Mouse (Mus musculus): ENCODE data around the gene Plekhh2. TPM values are rescaled to one million over a fixed set of nuclear protein-coding genes. Genes with fewer than 3 reads are reported as not detected.

Gene Plekhh2
- 2.2 TPM in 2 replicates for polyA plus RNA-seq (2011; ENCODE audit: insufficient read depth, insufficient read length, low replicate concordance, missing spikeins)

- no peak within 1 kb of the TSS for H3K4me3 ChIP-seq (replicated peaks; ENCODE audit: control insufficient read depth, low read depth, low read length)
- WGBS, result under 1% methylated on average over 78 of the region's 79 CpGs
- no peaks in the 10 kb centered on the region; the same call in 1 of the 2 replicates for H3K4me1 ChIP-seq (ENCODE audit: control insufficient read depth, insufficient read depth, low read length)
- no peak for TF ChIP-seq POLR2A (IDR thresholded peaks at IDR 0.05; ENCODE audit: borderline replicate concordance, control insufficient read depth, low read depth, low read length)
- TF ChIP-seq CTCF (IDR thresholded peaks at IDR 0.05; ENCODE audit: control insufficient read depth, insufficient read depth, low read length), result no peak
- H3K27ac ChIP-seq (ENCODE audit: control insufficient read depth, insufficient read depth, low read depth, low read length, poor library complexity), result peak within 1 kb of the TSS; percentile 21; the same call in 1 of the 2 replicates
These were observed at the start of gene Plekhh2 for GRCm38 (mm10) chr17:84511682-84512515. Gene Plekhh2 (plus strand): TSS chr17:84511895.

GRCm38 (mm10) chr17:84465753-84466608 is 45.7 kb upstream of the Plekhh2 start, which contains the start of gene Thada:
Gene Thada (minus strand): TSS chr17:84466205.
- under 1% methylated on average over 67 of the region's 67 CpGs for WGBS
- TF ChIP-seq CTCF (IDR thresholded peaks at IDR 0.05; ENCODE audit: control insufficient read depth, insufficient read depth, low read length) (no peak), POLR2A (IDR thresholded peaks at IDR 0.05; ENCODE audit: borderline replicate concordance, control insufficient read depth, low read depth, low read length) (peak; percentile 75; the same call in 1 of the 2 replicates)
- Histone ChIP-seq H3K4me1 (ENCODE audit: control insufficient read depth, insufficient read depth, low read length) (no peaks in the 10 kb centered on the region), H3K4me3 (replicated peaks; ENCODE audit: control insufficient read depth, low read depth, low read length) (peak within 1 kb of the TSS; percentile 74), H3K27ac (ENCODE audit: control insufficient read depth, insufficient read depth, low read depth, low read length, poor library complexity) (peak within 1 kb of the TSS; percentile 64)

GRCm38 (mm10) chr17:84474312-84474711 is 37.4 kb upstream of the Plekhh2 start:
- TF ChIP-seq POLR2A (IDR thresholded peaks at IDR 0.05; ENCODE audit: borderline replicate concordance, control insufficient read depth, low read depth, low read length), result no peak
- TF ChIP-seq CTCF (IDR thresholded peaks at IDR 0.05; ENCODE audit: control insufficient read depth, insufficient read depth, low read length), result no peak

GRCm38 (mm10) chr17:84477176-84477575 is 34.5 kb upstream of the Plekhh2 start:
- no peak overlapping the region for H3K4me3 ChIP-seq (replicated peaks; ENCODE audit: control insufficient read depth, low read depth, low read length)
- no peaks in the 10 kb centered on the region for H3K4me1 ChIP-seq (ENCODE audit: control insufficient read depth, insufficient read depth, low read length)
- TF ChIP-seq CTCF (IDR thresholded peaks at IDR 0.05; ENCODE audit: control insufficient read depth, insufficient read depth, low read length) (no peak), POLR2A (IDR thresholded peaks at IDR 0.05; ENCODE audit: borderline replicate concordance, control insufficient read depth, low read depth, low read length) (no peak)
- WGBS, result 46% methylated on average over 5 of the region's 5 CpGs
- no peak overlapping the region for H3K27ac ChIP-seq (ENCODE audit: control insufficient read depth, insufficient read depth, low read depth, low read length, poor library complexity)

More at GRCm38 (mm10) chr17:84474312-84474711, 37.4 kb upstream of the Plekhh2 start:
- Histone ChIP-seq H3K27ac (ENCODE audit: control insufficient read depth, insufficient read depth, low read depth, low read length, poor library complexity) (no peak overlapping the region), H3K4me3 (replicated peaks; ENCODE audit: control insufficient read depth, low read depth, low read length) (no peak overlapping the region), H3K4me1 (ENCODE audit: control insufficient read depth, insufficient read depth, low read length) (no peaks in the 10 kb centered on the region)
- WGBS, result 68% methylated on average over 4 of the region's 4 CpGs

- TF ChIP-seq POLR2A (IDR thresholded peaks at IDR 0.05; ENCODE audit: borderline replicate concordance, control insufficient read depth, low read depth, low read length) (no peak), CTCF (IDR thresholded peaks at IDR 0.05; ENCODE audit: control insufficient read depth, insufficient read depth, low read length) (no peak)
These were observed 33.4 kb upstream of the Plekhh2 start for GRCm38 (mm10) chr17:84478276-84478675.

GRCm38 (mm10) chr17:84480464-84481355 is 31.0 kb upstream of the Plekhh2 start:
- H3K4me1 ChIP-seq (ENCODE audit: control insufficient read depth, insufficient read depth, low read length), result no peaks in the 10 kb centered on the region
- WGBS, result 61% methylated on average over 15 of the region's 15 CpGs

More at GRCm38 (mm10) chr17:84478276-84478675, 33.4 kb upstream of the Plekhh2 start:
- no peak overlapping the region for H3K27ac ChIP-seq (ENCODE audit: control insufficient read depth, insufficient read depth, low read depth, low read length, poor library complexity)
- no peaks in the 10 kb centered on the region for H3K4me1 ChIP-seq (ENCODE audit: control insufficient read depth, insufficient read depth, low read length)
- H3K4me3 ChIP-seq (replicated peaks; ENCODE audit: control insufficient read depth, low read depth, low read length), result no peak overlapping the region
- 71% methylated on average over 4 of the region's 4 CpGs for WGBS

GRCm38 (mm10) chr17:84482831-84483230 is 28.9 kb upstream of the Plekhh2 start:
- 80% methylated on average over 3 of the region's 3 CpGs for WGBS
- Histone ChIP-seq H3K4me1 (ENCODE audit: control insufficient read depth, insufficient read depth, low read length) (no peaks in the 10 kb centered on the region), H3K27ac (ENCODE audit: control insufficient read depth, insufficient read depth, low read depth, low read length, poor library complexity) (no peak overlapping the region), H3K4me3 (replicated peaks; ENCODE audit: control insufficient read depth, low read depth, low read length) (no peak overlapping the region)
- no peak for TF ChIP-seq CTCF (IDR thresholded peaks at IDR 0.05; ENCODE audit: control insufficient read depth, insufficient read depth, low read length)
- TF ChIP-seq POLR2A (IDR thresholded peaks at IDR 0.05; ENCODE audit: borderline replicate concordance, control insufficient read depth, low read depth, low read length), result no peak

More at GRCm38 (mm10) chr17:84480464-84481355, 31.0 kb upstream of the Plekhh2 start:
- TF ChIP-seq CTCF (IDR thresholded peaks at IDR 0.05; ENCODE audit: control insufficient read depth, insufficient read depth, low read length) (0 out of 2 replicates have a peak, but pooled peaks have one; percentile 23), POLR2A (IDR thresholded peaks at IDR 0.05; ENCODE audit: borderline replicate concordance, control insufficient read depth, low read depth, low read length) (no peak)
- no peak overlapping the region for H3K27ac ChIP-seq (ENCODE audit: control insufficient read depth, insufficient read depth, low read depth, low read length, poor library complexity)
- H3K4me3 ChIP-seq (replicated peaks; ENCODE audit: control insufficient read depth, low read depth, low read length), result no peak overlapping the region
